Mouse (Mus musculus) testis, adult 2 months (tissue): Measurements from ENCODE around the gene Prkn.

ENCODE experiments used
- CTCF ChIP-seq: fragments of 200-500 bp; IDR thresholded peaks from 2 replicates; pipeline ENCODE4 v1.5.1; 2012; ENCODE audit warnings: low read depth, mild to moderate bottlenecking, inconsistent platforms, low read length, moderate library complexity; ENCODE audit not compliant: control insufficient read depth, insufficient read depth, insufficient replicate concordance
- POLR2A ChIP-seq: fragments of 200-500 bp; IDR thresholded peaks from 2 replicates; pipeline ENCODE4 v1.6.1; 2012; ENCODE audit warnings: low read depth, mild to moderate bottlenecking, inconsistent platforms, low read length, moderate library complexity; ENCODE audit not compliant: control insufficient read depth

DNA sequence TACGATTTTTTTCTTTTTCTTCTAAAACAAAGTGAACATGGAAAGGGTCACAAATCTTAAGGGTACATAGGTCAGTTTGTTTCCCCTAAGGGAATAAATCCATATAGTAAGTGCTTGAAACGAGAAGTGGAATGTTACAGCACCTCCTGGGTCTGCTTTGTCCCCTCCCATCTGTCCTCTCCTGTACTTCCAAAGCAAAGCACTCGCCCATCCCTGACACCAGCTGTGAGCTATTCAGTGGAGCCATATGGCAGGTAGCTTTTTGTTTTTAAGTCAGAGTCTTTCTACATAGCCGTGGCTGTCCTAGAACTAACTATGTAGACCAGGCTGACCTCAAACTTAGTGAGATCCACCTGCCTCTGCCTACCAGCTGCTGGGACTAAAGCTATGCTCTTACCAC, 1266.1 kb downstream of the Prkn start:
- no peak for TF ChIP-seq POLR2A
- no peak for TF ChIP-seq CTCF
